Mouse (Mus musculus) liver, adult 2 months (tissue): ENCODE measurements around the gene Gm20388. TPM values are rescaled to one million over a fixed set of nuclear protein-coding genes. Genes with fewer than 3 reads are reported as not detected.

Source experiments
- DNase-seq: peaks from one replicate; pipeline ENCODE4 v3.0.0-alpha.2; 2011; ENCODE audit warnings: low read depth, low spot score; ENCODE audit errors: extremely low read depth
- H3K27ac ChIP-seq: fragments of 200-500 bp; replicated peaks from 2 replicates; pipeline ENCODE4 v1.5.1; 2012; ENCODE audit warnings: low read depth, mild to moderate bottlenecking, control low read depth, inconsistent platforms, low read length; ENCODE audit not compliant: insufficient read depth
- H3K27me3 ChIP-seq: fragments of 200-500 bp; 2 replicates; pipeline ENCODE4 v1.6.1; 2012; ENCODE audit warnings: mild to moderate bottlenecking, moderate library complexity, low read length, inconsistent platforms; ENCODE audit not compliant: control insufficient read depth, insufficient read depth
- H3K36me3 ChIP-seq: fragments of 200-500 bp; 2 replicates; pipeline ENCODE4 v1.6.1; 2012; ENCODE audit warnings: low read length, inconsistent platforms; ENCODE audit not compliant: control insufficient read depth, insufficient read depth
- H3K4me1 ChIP-seq: fragments of 200-500 bp; 2 replicates; pipeline ENCODE4 v1.6.1; 2011; ENCODE audit warnings: low read length; ENCODE audit not compliant: control insufficient read depth, insufficient read depth
- H3K4me3 ChIP-seq: fragments of 200-500 bp; 2 replicates; pipeline ENCODE4 v1.5.1; 2011; ENCODE audit warnings: low read depth, mild to moderate bottlenecking, control low read depth, low read length, moderate library complexity; ENCODE audit not compliant: insufficient read depth
- H3K79me2 ChIP-seq: fragments of 200-500 bp; 2 replicates; pipeline ENCODE4 v1.6.1; 2012; ENCODE audit warnings: inconsistent platforms, mild to moderate bottlenecking, low read length, moderate library complexity; ENCODE audit not compliant: control insufficient read depth, insufficient read depth
- H3K9ac ChIP-seq: fragments of 200-500 bp; 2 replicates; pipeline ENCODE4 v1.6.1; 2012; ENCODE audit warnings: low read depth, mild to moderate bottlenecking, control low read depth, inconsistent platforms, low read length
- CTCF ChIP-seq: fragments of 200-500 bp; IDR thresholded peaks from 2 replicates; pipeline ENCODE4 v1.5.1; 2011; ENCODE audit warnings: low read depth, low read length, control low read depth
- POLR2A ChIP-seq: fragments of 200-500 bp; IDR thresholded peaks from 2 replicates; pipeline ENCODE4 v1.6.1; 2011; ENCODE audit warnings: low read length, control low read depth; ENCODE audit not compliant: insufficient read depth; ENCODE audit errors: extremely low read depth
- WGBS: fragments of 180-500 bp; shearing (Covaris S2); methylation state at CpG from one replicate; pipeline ENCODE4 v1.1.7; 2018; 5-methylcytosine and 5-hydroxymethylcytosine counted together
- polyA plus RNA-seq: library from polyadenylated mRNA; depleted of rRNA; stranded (reverse); fragments of >200 nt; gene quantifications from 2 replicates; pipeline ENCODE4 v1.2.3, GENCODE M21; 2012
- total RNA-seq: library from RNA; depleted of rRNA; stranded (reverse); fragments of >200 nt; gene quantifications from 2 replicates; pipeline ENCODE4 v1.2.3, GENCODE M21; 2014

Gene Gm20388
- total and polyA plus RNA-seq, 2 experiments = 6.4 to 19.9 TPM

GRCm38 (mm10) chr8:121971488-121972058 is 2060.9 kb downstream of the Gm20388 start:
- TF ChIP-seq CTCF = no peak
- no peak for TF ChIP-seq POLR2A
- Histone ChIP-seq H3K27ac (no peak overlapping the region), H3K27me3 (no peaks in the 10 kb centered on the region), H3K36me3 (peaks cover 12% of the 10 kb centered on the region; the same call in 1 of the 2 replicates), H3K4me1 (peaks cover 18% of the 10 kb centered on the region), H3K4me3 (no peak overlapping the region), H3K79me2 (peaks cover 11% of the 10 kb centered on the region; the same call in 1 of the 2 replicates), H3K9ac (no peak overlapping the region)
- DNase-seq = no peak
- WGBS = 88% methylated on average over 17 of the region's 17 CpGs

- 97% methylated on average over 28 of the region's 28 CpGs for WGBS
- Histone ChIP-seq H3K27ac (no peak overlapping the region), H3K4me3 (no peak overlapping the region), H3K4me1 (no peaks in the 10 kb centered on the region; the same call in 1 of the 2 replicates), H3K36me3 (peaks cover 17% of the 10 kb centered on the region; the same call in 1 of the 2 replicates), H3K79me2 (peaks cover 11% of the 10 kb centered on the region; the same call in 1 of the 2 replicates), H3K9ac (no peak overlapping the region), H3K27me3 (no peaks in the 10 kb centered on the region)
- TF ChIP-seq POLR2A = no peak
- DNase-seq = no peak
These were observed 2063.3 kb downstream of the Gm20388 start for GRCm38 (mm10) chr8:121973906-121974305.

GRCm38 (mm10) chr8:121977819-121978590 is 2067.4 kb downstream of the Gm20388 start:
- H3K36me3 ChIP-seq = peaks cover 19% of the 10 kb centered on the region; the same call in 1 of the 2 replicates
- peak; percentile 63 for DNase-seq
- WGBS = 77% methylated on average over 8 of the region's 8 CpGs

GRCm38 (mm10) chr8:121978670-121979069 is 2068.0 kb downstream of the Gm20388 start:
- Histone ChIP-seq H3K9ac (no peak overlapping the region), H3K27ac (no peak overlapping the region), H3K4me3 (no peak overlapping the region), H3K36me3 (peaks cover 19% of the 10 kb centered on the region; the same call in 1 of the 2 replicates), H3K79me2 (no peaks in the 10 kb centered on the region), H3K27me3 (no peaks in the 10 kb centered on the region), H3K4me1 (peaks cover 14% of the 10 kb centered on the region)
- 97% methylated on average over 13 of the region's 13 CpGs for WGBS
- no peak for TF ChIP-seq CTCF
- TF ChIP-seq POLR2A = no peak
- DNase-seq = no peak

More at GRCm38 (mm10) chr8:121977819-121978590, 2067.4 kb downstream of the Gm20388 start:
- no peaks in the 10 kb centered on the region for H3K27me3 ChIP-seq
- H3K79me2 ChIP-seq = no peaks in the 10 kb centered on the region
- peaks cover 14% of the 10 kb centered on the region for H3K4me1 ChIP-seq
- no peak overlapping the region for H3K4me3 ChIP-seq
- peak; percentile 63 for TF ChIP-seq CTCF
- no peak for TF ChIP-seq POLR2A
- no peak overlapping the region for H3K27ac ChIP-seq
- H3K9ac ChIP-seq = no peak overlapping the region

- H3K79me2 ChIP-seq = no peaks in the 10 kb centered on the region
- TF ChIP-seq CTCF (no peak), POLR2A (no peak)
- no peak overlapping the region for H3K9ac ChIP-seq
- DNase-seq = peak; percentile 79
- H3K27ac ChIP-seq = peak overlapping the region; percentile 74
- H3K4me3 ChIP-seq = no peak overlapping the region
- no peaks in the 10 kb centered on the region for H3K27me3 ChIP-seq
- peaks cover 14% of the 10 kb centered on the region for H3K4me1 ChIP-seq
- H3K36me3 ChIP-seq = peaks cover 10% of the 10 kb centered on the region; the same call in 1 of the 2 replicates
- 50% methylated on average over 11 of the region's 11 CpGs for WGBS
These were observed 2070.3 kb downstream of the Gm20388 start for GRCm38 (mm10) chr8:121980792-121981519.
